Mouse (Mus musculus): ENCODE results near the gene Foxred1.

Gene Foxred1

DNA sequence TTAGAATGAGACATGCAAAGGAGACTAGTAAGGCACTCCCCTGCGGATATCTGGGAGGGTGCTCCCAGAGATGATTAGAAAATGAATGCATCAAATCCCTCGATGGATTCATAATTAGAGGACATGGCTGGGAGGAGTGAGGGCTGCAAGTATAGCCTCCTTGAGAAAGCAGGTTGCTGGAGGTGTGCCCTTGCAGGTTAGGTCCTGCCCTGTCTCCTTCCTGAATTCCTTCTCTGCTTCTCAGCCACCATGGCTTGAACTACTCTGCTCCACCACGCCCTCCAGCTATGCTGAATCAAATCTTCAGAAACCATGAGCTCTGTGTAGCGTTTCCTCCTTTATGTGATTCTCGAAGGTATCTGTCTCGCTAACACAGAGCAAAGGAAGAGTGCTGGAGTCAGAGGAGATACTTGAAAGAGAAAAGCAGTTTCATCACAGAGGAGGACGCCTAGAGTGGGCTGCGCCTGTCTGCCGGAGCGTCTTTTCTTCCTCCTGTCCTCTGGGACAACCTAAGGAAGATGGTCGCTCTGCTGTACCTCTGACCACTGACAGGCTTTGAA is 17.8 kb downstream of the Foxred1 start:
- DNase-seq = no peak

DNA sequence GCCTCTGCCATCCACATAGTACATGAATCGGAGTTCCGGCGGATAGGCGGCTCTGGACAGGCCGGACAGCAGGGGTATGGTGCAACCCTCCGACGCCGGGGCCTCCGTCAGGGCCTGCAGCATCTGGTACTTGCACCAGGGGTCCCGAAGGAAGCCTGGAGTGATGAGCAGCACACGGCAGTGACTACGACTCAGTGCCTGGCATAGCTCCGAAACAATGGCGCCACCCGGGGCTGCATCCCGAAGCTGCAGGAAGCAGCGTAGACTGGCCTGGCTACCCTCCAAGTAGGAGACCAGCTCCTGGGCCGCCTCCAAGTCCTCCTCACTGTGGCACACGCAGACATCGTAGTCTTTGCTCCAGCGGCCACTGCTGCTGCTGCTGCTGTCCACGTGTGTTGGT is 22.2 kb downstream of the Foxred1 start:
- DNase-seq = peak; percentile 65 to 76

DNA sequence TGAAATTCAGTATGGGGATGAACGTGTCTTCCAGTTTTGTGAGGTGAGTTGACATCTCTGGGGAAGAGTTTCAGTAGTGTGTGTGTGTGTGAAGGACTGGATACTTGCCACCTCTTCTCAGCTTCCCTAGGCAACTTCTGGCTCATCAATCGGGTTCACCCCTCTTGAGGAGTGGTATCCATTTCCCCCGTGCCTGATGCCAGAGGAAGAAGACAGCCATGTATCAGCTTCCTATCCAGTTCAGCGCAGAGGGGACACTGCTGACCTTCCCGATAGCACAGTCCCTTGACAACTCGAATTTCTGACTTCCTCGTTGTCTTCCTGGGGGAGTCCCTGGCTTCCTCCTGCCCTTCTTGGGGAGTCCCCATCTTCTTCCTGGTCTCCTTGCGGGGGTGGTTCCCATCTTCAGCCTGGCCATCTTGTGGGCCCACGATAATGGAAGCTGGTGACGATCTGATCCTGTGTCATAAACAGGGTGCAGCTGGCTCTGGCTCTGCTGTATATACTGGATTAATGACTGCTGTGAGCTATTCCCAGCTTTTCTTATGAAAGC is 23.4 kb downstream of the Foxred1 start:
- DNase-seq = no peak

DNA sequence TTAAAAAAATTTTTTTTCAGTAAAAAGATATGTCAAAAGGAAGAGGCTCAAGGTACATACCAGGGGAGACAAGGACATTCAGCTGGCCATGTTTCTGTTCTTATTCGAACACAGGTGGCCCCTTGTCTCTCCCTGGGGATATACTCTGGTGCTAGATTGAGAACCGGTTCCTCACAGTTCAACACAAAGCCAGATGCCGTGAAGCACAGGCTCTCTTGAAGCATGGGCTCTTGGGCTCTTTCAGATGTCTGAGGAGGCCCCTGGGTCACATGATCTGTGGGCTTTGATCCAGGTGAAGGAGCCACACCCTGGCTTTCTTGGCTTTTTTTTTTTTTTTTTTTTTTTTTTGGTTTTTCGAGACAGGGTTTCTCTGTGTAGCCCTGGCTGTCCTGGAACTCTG is 24.4 kb downstream of the Foxred1 start:
- DNase-seq = no peak

DNA sequence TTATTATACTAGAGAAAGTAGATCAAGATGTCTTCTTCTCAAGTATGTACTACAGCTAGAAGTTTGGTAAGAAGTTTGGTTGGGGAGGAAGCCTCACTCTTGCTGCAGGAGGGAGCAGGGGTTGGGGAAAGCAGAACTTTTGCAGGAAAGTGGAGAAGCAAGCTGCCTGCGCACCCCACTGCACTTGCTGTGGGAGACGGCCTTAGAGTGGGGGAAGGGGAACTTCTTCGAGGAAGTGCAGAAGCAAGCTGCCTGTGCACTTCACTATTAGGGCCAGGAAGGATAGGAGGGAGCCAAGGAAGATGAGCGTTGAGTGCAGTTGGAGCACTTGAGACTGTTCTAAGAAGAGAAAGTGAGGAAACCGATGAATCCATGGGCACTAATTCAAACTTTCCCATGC is 27.5 kb downstream of the Foxred1 start:
- DNase-seq = no peak

DNA sequence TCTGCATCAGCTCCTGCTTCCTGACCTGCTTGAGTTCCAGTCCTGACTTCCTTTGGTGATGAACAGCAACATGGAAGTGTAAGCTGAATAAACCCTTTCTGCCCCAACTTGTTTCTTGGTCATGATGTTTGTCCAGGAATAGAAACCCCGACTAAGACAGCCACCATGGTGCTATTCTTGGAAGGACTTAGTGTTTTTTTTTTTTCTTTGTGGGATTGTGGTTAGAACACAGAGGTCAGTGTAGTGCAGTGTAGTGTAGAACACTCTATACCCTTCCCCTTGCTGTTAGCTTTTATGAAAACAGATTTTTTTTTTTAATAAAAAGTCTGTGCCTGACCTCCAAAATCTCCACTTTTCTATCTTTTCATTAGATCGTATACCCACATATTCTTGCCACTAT is 28.0 kb downstream of the Foxred1 start:
- no peak for DNase-seq

DNA sequence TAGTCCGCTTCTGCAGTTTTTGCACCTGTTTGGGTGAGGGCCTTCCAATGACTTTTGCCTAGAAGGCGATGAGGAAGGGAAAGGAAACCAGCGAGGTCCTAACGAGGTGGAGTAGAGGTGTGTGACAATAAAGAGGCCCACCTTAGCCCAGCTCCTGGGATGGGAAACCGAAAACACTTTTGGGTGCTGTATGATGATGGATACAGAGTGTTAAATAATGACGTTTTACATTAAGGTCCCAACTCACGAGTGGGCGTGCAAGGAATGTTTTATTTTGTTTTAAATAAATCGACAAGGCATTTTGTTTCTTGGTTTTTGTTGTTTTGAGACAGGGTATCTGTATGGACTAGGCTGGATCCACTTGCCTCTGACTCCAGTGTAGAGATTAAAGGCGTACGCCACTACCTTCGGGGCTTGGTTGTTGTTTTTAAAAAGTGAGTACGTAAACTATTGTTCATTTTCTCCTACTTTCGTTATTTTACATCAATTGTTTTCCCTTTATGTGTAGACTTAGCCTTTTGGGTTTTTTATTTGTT is 34.7 kb downstream of the Foxred1 start:
- DNase-seq = no peak

DNA sequence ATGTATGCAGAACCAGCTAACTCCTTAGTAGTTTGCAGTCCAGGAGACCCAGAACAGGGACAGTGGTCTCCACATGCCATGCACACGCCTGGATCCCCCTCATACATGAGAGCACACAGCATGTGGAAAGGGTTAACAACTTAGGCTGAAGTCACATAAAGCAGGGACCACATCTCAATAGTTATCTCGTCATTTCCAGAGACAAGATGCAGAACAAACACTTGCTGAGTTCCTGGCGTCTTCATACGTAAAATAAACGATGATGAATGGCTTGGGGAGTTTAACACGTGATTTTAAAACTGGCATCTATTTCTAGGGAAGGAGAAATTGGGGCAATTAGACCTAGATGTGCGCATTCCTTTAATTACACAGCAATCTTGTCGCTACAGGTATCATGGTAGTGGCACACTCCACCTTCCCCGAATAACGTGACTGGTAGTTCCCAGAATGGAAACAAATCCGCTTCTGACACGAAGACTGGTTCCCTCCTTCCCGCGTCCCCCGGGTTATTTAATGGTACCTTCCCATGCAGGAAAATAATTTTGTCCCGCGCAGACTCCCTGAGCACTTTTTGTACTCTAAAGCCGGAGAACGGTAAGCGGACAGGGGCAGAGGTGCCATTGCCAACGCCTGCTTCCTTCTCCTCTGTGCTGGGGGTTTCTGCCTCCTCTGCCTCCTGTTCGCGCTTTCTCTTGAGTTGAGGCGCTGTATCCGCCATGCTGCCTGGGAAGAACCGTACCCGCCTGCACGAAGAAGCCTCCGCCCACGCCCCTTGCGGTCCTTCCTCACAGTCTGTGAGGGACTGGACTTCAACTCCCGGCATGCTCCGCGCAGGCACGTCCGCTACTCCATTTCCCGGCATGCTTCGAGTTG is 35.4 kb downstream of the Foxred1 start, which contains the start of gene Dcps:
Gene Dcps, minus strand, starts transcription at position 811 of the 873 bp plus-strand sequence.
- peak; percentile 95 to 97 for DNase-seq

DNA sequence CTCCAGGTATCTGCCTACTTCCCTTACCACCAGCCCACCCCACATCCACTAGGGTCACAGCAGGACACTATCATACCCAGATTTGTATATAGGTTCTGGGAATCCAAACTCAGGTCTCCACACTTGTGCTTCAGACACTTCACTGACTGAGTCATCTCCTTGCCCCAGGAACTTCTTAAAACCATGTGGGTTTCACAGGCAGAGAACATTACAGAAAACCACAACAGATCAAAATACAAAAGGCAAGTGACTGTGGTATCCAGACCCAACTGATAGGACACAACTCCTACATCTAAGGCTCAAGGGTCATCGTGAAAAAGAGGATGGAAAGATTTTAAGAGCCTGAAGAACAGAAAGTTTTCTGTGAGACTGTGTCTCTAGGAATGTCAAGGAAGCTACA is 37.5 kb downstream of the Foxred1 start:
- DNase-seq = no peak

DNA sequence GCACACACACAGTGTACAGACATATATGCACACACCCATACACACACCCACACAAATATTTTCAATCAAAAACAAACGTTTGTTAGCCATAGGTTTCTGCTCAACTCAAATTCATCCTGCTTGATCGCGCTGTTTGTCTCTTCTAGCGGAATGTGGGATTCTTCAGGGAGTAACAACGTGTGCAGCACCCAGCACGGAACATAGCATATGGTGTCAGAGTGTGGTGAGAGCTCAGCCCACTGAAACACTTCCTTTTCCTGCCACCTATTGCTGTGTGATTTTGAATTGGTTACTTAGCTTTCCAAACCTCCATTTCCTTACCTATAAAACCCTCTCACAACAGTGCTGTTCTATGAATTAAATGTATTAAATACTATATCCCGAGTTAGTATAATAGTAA is 40.8 kb downstream of the Foxred1 start:
- DNase-seq = no peak

DNA sequence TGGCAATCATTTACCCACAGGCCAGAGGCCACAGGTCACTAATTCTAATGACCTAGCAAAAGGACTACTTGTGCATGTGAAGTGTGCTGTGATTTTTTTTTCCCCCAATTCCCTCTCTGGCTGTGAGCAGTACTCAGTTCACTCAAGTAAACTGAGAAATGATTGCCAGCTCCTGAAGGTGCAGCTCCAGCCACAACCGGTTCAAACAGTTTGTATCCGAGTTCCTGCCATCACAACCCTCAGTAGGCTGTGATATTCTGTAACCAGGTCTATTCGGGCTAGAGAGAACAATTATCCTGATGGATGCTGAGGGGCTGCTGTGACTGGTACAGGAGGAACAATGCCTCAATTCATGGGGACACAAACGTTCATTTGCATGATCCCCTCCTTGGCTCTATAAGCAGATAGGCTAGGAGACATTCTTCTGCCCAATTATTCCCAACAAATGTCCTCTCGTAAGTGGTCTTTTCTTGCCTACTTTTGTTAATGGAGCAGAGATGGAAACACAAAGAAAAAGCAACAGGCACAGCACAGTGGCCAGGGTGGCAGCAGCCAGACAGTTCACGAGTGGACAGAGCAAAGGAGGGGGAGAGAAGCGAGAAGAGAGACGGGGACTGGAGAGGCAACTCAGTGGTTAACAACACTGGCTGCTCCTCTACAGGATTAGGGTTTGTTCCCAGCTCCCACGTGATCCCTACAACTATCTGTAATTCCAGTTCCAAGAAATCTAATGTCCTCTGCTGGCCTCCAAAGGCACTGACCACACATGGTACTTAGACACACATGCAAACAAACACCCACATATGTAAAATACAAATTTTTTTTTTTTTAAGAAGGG is 43.8 kb downstream of the Foxred1 start:
- no peak for DNase-seq

DNA sequence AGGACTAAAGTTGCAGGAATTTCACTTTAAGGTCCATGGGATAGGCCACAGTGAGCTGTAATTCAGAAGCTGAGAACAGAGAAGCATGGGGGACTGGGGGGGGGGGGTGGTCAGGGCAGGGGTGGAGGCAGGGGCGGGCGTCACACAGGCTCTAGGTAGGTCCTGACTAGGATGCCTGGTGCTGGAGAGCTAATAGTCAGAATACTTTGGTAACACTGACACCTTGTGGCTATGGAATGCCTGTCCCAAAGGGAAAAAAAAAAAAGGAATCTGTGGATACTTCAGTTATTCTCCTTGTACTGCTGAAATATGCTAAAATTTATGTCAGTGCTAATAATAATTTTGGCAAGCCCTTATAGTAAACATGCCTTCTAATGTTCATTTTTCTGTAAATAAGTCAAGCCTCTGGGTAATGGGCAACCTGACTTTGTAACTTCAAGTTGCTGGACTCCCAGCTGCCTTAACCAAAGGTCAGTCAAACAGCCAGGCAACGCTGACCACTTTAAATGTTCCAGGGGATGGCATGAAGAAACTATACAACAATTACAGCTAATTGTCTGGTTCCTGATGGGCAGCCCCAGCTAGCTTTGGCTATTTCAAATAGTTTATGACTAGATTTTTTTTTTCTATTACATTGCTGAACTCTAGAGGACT is 44.6 kb downstream of the Foxred1 start:
- DNase-seq = peak; percentile 51 to 63

DNA sequence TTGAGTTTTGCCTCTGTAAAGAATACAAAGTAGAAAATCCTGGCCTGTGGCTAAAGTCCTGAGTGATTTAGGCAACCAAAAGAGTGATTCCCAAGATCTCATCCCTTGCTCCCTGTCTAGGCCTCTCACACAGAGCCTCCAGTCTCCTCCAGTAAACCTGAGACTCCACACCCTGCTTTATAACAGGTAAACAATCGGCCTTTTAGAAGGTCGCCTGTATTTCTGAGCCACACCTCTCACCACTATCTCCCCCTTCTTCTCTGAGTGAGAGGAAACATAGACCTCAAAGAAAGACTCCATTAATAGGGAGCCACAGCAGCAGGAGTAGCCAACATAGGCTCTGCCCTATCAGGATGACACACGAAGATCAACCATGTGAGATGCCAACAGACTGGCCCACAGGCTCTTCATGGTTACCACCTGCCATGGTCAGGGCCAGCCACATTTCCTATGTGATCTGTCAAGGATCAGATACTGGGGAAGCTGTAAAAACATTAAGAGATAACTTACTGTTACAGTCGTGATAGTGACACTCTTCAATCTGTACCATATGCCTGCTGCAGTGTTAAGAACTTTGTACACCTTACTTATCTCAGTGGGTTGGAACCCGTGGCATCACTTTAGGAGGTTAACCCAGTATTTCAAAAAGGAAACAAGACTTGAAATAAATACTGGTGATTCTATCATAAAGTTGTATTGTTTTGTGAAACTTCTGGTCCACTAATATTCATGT is 46.5 kb downstream of the Foxred1 start:
- no peak for DNase-seq

DNA sequence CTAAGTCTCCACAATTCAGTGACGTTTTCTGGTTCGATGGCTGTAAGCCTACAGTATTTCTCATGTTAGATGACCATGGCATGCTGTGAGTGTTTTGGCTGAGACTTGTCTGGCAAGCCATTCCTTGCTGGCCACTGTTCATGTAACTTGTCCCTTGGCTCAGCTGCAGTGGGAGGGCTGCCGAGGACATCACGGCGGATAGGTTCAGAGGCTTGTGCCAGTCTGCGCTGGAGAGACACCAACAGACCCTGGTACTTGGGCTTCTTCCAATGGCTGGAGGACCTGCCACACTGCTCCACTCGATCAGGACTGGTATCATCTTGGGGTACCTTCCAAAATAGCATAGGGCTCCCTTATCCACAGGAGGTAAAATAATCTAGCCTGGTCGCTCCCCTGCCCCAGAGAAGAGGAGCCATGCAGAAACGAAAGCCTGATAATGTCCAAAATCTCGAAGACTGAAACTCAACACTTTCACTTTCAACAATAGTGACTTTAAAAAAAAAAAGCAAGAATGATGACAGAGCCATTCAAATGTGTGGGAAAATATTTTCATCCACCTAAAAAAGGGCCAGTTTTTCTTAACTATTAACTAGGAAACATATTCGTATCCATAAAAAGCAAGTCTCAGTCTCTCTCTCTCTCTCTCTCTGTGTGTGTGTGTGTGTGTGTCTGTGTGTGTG is 47.7 kb downstream of the Foxred1 start:
- peak; percentile 92 to 98 for DNase-seq

DNA sequence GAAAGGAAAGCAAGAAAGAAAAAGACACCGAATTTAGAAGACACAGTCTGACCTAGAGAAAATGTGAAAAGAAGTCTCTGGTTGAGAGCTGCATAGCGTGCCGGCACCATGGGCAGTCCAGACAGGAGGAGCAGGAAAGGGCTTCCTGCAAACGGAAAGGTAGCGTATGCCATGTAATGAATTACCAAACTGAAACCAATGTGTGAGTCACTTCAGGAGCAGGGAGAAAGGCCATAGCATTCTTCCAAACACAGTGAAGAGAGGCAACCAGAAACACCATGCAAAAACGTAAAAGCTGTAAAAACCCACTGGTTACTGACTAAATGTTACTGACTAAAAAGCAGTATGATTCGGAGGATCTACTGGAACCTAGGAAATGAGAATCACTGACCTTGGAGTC is 49.1 kb downstream of the Foxred1 start:
- DNase-seq = peak in 1 of 2 experiments; percentile 32

DNA sequence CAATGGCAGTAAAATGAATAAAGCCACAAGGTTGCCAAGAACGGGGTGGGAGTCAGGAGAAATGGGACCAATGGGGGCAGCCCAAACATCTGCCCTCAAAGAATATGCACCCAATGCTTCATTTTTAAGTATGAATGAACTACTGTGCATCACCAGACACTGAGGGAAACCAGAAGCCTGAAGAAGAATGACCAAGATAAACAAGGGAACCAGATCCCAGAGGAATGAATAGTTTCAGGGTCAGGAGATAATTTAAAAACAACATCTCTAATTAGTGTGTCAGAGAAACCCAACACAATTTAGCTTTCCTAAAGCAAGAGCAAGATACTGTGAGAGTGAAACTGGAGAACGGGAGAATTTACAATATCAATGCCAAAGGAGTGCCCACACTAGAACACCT is 50.2 kb downstream of the Foxred1 start:
- DNase-seq = no peak

DNA sequence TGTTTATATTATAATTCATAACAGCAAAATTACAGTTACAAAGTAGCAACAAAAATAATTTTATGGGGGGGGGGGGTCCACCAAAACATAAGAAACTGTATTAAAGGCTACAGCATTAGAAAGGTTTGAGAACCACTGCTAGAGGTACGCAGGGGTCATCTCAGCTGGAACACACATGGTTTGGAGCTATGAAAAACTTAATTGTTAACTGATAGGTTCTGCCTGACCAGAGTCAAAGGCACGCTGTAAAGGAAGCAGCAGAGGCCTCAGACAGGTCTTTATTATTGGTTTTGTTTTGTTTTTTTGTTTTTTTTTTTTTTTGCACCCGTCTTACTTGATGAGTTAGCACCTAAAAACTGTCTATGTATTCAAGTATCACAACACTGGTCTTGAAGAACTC is 52.4 kb downstream of the Foxred1 start:
- no peak for DNase-seq

DNA sequence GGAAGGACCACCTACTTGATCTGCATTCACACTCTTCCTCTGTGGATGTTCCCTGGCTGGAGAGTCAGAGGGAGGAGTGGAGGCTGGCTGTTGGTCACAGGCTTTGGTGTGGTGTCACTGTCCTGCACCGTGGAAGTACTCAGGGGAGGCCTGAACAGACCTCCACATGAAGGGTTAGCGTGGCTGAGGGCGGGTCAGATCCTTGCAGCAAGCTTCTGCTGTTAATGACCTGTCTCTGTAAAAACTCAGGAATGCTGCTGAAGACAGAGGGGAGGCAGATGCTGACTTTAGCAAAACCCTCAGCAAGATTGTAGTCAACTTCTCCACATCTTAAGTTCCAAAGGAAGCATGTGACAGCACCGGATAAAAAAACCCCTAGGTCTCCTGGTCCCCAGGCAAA is 54.0 kb downstream of the Foxred1 start:
- DNase-seq = no peak

DNA sequence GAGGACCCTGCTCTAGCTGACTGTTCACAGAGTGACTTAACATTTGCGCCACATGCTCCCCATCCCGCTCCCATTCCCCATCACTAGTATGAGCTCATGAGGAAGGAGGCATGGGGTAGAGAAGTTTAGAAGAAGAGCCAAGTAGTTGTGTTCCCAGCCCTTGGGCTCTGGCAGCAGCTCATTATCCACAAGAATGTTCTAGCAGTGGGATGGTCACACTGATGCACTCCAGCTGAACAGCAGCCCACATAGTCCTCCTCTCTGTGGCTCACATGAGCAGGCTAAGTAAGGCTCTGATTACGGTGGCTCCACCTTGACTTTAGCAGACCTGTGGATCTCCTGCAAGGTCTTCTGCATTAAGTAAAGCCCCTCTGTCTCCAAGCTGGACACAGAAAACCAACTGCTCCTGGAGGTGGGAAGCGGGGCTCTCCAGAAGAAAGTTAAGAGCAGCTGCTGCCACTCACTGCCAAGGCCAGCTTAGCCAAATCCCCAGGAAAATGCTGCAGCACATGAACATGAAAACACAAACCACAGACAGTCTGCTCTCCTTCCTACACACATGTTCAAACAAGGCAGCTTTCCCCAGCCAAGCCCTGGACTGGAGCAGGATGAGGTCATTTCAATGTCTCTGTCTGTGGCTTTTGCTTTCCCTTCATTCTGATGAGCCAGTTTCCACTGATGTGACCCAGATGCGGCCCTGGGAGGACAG is 54.7 kb downstream of the Foxred1 start:
- no peak for DNase-seq

All from cerebellum, postnatal 14 days (tissue).